Mouse (Mus musculus): ENCODE data around the gene Raf1.
"Not testable (repeated sequence)": the region's sequence is repeated elsewhere in the genome, so short reads cannot be mapped to it uniquely, and the experiment has no call there.

Gene Raf1

DNA sequence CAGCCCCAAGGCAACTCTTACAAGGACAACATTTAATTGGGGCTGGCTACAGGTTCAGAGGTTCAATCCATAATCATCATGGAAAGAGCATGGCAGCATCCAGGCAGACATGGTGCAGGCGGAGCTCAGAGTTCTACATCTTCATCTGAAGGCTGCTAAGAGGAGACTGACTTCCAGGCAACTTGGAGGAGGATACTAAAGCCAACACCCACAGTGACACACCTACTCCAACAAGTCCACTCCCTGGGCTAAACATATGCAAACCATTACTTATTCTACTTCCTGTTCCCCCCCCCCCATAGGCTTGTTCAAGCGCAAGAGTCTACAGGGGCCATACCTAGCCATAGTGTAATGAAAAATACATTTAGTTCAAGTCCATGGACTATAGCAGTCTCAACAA, 7.8 kb upstream of the Raf1 start:
- no peak for DNase-seq (ENCODE audit: low spot score)

GRCm38 (mm10) chr6:115681066-115681465, 4.6 kb upstream of the Raf1 start:
- no peak for DNase-seq (ENCODE audit: low spot score)

- no peak for DNase-seq (ENCODE audit: low spot score)
These were observed 1.6 kb upstream of the Raf1 start for GRCm38 (mm10) chr6:115678012-115678411.

GRCm38 (mm10) chr6:115677441-115677840, 1.0 kb upstream of the Raf1 start:
- peak; percentile 64 for DNase-seq (ENCODE audit: low spot score)

DNA sequence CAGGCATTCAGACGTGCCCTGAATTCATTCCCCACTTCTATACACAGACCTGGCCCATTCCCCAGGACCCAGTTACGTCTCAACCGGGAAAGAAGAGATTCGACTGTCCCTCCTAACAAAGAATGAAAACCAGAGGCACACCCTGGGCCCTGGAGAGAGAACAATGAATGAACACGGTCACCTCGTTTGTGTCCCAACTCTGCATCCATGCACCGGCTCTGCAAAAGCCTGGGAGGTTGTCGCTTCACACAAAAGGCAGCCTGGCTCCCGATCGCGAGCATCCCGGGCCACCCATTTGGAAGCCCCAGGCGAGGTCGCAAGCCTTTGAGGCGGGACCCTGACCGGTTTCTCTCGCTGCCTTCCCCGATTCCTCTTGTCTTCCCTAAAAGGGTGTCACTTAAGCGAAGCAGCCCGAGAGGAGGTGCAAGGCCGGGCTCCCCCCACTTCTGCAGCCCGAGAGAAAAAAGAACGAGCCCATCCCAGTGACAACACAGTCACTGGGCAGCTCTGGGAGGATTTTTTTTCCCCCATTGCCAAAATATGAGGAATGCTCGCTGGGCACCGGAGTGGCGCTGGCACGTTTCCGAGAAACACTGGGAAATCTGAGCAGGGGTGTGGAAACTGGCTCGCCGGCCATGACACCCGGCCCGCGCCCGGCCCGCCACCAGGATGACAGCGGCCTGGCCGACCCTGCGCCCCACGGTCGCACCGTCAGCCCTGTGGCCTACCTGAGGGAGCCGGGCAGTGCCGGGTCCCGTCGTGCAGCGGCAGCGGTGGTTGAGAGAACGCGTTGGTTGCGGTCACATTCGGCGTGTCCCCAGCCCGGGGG, 713 bp downstream of the Raf1 start:
- peak; percentile 96 for DNase-seq (ENCODE audit: low spot score)

GRCm38 (mm10) chr6:115675166-115675507, 1.3 kb downstream of the Raf1 start:
- no peak for DNase-seq (ENCODE audit: low spot score)

GRCm38 (mm10) chr6:115674316-115674715, 2.1 kb downstream of the Raf1 start:
- peak; percentile 40 for DNase-seq (ENCODE audit: low spot score)

- no peak for DNase-seq (ENCODE audit: low spot score)
These were observed 3.7 kb downstream of the Raf1 start for GRCm38 (mm10) chr6:115672700-115673099.

DNA sequence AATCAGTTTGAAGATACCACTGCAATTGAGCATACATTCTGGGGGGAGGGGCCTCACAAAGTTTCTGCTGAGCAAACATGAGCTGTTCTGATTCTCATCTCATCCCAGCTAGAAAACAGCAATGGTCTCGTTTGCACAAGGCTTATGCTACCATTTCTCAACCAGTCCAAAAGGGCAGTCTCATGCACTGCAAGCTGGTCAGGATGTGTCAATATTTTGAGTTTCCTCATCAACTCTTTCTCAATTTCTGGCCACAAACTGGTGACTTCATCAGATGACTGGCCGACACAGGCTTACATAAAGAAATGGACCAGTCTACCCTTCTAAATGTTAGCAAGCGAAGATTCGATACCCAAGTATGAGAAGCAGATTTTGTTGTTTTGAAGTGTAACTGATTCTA, 9.8 kb downstream of the Raf1 start:
- DNase-seq (ENCODE audit: low spot score): peak; percentile 96

- DNase-seq (ENCODE audit: low spot score): no peak
These were observed 12.2 kb downstream of the Raf1 start for GRCm38 (mm10) chr6:115664268-115664667.

DNA sequence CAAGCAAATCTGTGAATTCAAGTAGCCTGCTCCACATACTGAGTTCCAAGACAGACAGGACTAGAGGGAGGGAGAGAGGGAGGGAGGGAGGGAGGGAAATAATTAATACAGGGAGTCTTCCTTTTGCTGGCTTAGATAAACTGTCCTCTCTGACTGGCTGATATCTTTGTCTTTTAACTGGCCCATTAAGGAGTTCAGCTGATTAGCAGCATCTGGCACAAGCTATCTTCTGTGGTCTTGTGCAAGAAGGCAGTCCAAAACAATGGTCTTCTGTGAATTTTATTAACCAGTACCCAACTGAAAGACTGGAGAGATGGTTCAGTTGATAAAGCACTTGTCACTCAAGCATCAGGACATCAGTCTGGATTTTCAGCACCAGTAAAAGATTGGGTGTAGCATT, 17.6 kb downstream of the Raf1 start:
- no peak for DNase-seq (ENCODE audit: low spot score)

- no peak for DNase-seq (ENCODE audit: low spot score)
These were observed 22.5 kb downstream of the Raf1 start for GRCm38 (mm10) chr6:115653939-115654338.

DNA sequence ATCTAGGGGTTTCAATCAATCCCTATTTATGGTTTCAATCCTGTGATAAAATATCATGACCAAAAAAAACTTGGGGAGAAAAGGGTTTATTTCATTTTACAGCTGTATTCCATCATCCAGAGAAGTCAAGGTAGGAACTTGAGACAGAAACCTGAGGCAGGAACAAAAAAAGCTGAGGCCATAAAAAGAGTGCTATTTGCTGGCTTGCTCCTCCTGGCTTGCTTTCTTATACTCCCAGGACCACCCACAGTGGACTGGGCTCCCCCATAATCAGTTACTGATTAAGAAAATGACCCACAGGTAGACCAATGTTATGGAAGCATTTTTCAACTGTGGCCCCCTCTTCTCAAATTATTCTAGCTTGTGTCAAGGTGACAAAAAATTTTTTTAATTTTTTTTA, 24.7 kb downstream of the Raf1 start:
- no peak for DNase-seq (ENCODE audit: low spot score)

GRCm38 (mm10) chr6:115650476-115651427, 25.7 kb downstream of the Raf1 start:
- no peak for DNase-seq (ENCODE audit: low spot score)

DNA sequence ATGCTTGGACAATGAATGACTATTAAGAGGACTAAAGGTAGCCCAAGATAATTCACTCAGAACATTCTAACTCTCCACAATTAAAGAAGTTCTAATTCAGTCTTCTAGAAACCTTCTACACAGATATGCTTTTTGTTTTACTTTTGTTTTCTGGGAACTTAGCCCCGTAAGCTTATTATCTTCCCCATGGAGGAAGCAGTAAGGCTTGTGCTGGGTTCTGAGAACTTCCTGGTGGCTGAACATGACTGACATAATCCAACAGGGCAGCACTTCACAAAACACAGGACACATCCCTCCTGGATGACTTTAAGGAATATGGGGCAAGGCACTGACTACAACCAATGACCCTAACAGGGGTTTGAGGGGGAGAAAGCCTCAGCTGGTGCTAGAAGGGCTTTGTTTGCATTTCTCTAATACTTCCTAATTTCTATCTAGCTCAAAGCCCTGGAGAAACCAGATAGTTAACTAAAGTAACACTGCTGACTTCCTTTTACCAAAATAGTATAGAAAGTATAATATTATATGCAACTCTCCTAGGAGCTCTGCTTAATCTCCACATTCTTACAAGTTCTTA, 26.6 kb downstream of the Raf1 start:
- DNase-seq (ENCODE audit: low spot score): no peak

DNA sequence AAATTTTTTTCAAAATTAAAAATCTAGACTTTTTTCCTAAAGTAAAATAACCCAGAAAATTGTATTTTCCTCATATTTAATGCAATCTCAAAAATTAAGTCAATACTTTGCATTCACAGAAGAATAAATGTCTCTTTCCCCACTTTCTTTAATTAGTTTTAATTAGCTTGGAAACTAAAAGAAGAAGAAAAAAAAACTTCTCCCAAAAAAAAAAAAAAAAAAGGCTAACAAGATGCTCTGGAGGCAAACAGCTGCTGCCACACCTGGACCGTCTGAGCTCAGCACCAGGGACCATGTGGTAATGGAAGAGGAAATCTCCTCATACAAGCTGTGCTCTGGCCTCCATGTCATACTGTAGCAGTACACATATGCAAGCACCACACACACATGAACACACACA, 33.1 kb downstream of the Raf1 start:
- DNase-seq (ENCODE audit: low spot score): no peak

GRCm38 (mm10) chr6:115638188-115638587, 38.2 kb downstream of the Raf1 start:
- DNase-seq (ENCODE audit: low spot score): not testable (repeated sequence)

DNA sequence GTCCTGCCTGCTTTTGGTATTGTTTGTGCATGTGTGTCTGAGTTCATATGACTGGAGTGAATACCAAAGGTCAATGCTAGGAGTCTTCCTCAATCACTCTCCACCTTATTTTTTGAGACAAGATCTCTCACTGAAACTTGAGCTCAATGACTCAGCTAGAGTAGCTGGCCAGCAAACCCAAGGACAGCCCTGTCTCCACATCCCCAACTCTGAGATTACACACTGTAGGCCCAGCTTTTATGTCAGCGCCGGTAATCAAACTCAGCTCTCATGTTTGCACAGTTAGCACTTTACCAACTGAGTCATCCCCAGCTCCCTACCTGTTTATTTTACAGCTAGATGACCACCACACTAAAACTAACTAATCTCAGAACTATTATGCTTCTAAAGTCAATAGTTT, 42.4 kb downstream of the Raf1 start:
- DNase-seq (ENCODE audit: low spot score): no peak

DNA sequence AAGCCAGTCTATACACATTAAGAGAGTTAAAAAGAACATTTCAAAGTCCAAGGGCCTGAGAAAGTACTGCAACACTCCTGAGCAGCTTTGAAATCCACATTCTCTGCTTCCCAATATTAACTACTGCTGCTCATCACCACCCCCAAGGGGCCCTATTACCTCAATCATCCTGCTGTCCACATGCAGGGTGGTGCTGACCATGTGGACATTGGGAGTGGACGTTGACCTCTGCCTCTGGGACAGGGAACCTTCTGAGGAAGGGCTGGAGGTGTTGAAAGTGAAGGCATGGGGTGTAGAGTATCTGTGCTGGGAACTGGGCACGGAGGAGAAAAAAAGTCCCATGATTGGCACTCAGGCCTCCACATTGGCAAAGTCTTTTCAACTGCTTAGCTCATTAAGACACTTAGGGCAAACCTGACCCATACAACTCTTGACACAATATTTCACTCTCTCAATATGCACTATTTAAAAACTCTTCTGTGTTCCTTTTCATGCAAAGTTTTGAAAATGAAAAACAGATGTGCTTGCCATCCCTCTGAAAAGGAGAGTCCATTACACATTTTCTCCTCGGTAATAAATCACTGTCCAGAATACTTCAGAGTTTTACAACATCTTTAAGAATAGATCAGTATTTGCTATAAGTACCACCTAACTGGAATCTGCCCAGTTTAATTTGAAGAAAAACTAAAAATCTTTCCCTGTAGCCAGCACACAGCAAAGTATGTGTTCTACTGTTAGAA, 45.2 kb downstream of the Raf1 start:
- peak; percentile 59 for DNase-seq (ENCODE audit: low spot score)

GRCm38 (mm10) chr6:115626121-115626520, 50.3 kb downstream of the Raf1 start:
- DNase-seq (ENCODE audit: low spot score): no peak

DNA sequence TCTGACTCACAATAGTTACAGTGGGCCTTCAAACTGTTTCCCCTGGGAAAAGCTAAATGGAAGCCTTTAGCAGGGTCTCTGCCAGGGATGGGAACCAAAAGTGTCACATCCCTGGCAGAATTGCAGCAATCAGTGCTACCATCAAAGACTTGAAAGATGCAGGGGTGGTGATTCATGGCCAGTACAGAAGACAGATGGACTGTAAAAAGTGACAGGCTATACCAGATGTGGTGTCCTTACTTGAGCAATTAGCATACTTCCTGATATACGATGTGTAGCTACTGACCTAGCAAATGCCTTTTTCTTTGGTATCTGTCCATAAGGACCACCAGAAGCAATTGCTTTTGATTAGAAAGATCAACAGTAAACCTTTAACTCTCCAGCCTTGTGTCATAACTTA, 55.5 kb downstream of the Raf1 start:
- DNase-seq (ENCODE audit: low spot score): no peak

DNA sequence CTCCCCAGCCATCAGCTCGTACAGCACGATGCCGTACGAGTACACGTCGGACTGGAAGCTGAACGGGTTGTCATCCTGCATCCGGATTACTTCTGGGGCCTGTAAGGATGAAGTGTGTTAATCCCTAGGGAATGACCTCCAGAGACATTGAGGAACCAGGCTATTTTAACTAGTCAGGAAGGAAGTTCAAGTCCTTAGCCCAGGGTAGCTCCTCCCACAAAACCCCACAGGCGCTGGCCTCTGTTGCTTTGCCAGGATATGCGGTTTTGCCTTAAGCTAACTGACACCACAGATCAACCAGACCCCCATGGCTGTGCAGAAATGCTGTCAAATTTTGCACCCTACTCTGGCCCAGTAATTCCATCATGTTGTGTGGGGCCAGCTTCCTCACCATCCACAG, 56.6 kb downstream of the Raf1 start:
- DNase-seq (ENCODE audit: low spot score): no peak
